Mouse (Mus musculus): Measurements from ENCODE around the gene Tet3.

GRCm38 (mm10) chr6:83439781-83440180 is 19.1 kb downstream of the Tet3 start:
- peak; percentile 27; the same call in 1 of the 2 replicates for TF ChIP-seq POLR2A (IDR thresholded peaks at IDR 0.05; ENCODE audit: extremely low read depth, insufficient read depth, low read length)
- no peak for TF ChIP-seq CTCF (IDR thresholded peaks at IDR 0.05; ENCODE audit: extremely low read depth, insufficient read depth, low read length)

Measured in cortical plate, adult 2 months (tissue).